Mouse (Mus musculus): ENCODE results near the gene Hddc3. TPM values are rescaled to one million over a fixed set of nuclear protein-coding genes. Genes with fewer than 3 reads are reported as not detected.
"Not testable (repeated sequence)": the region's sequence is repeated elsewhere in the genome, so short reads cannot be mapped to it uniquely, and the experiment has no call there.

The Hddc3 gene
- polyA plus RNA-seq, 1 experiment: 24.9 TPM

DNA sequence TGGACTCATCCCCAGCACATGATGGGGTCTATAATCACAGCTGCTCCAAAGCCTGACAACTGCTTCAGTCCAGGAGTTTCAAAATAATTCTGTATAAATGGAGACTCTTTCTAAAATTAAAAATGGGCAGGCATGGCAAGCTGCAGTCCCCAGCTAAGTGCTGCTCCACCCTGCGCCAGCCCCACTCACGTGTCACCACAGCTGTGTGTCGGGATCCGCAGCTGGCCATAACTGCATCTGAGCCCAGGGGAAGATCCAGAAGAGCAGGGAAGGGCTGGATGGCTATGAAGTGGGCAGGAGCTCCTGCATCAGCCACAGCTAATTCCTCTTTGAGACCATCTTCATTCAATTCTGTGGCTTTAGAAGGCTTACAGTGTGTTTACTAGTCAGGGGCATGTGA, 24.2 kb upstream of the Hddc3 start:
- 94% methylated on average over 4 of the region's 4 CpGs for WGBS
- Histone ChIP-seq H3K4me1 (replicated peaks; ENCODE audit: control insufficient read depth, insufficient read depth, low read length) (peaks cover 3% of the 10 kb centered on the region), H3K27me3 (ENCODE audit: control insufficient read depth, insufficient read depth, low read length) (no peaks in the 10 kb centered on the region), H3K36me3 (ENCODE audit: control insufficient read depth, insufficient read depth, low read length) (peaks cover 38% of the 10 kb centered on the region), H3K27ac (ENCODE audit: control insufficient read depth, insufficient read depth, low read length) (no peak overlapping the region), H3K4me3 (ENCODE audit: control insufficient read depth, insufficient read depth, low read length) (no peak overlapping the region)
- no peak for DNase-seq
- TF ChIP-seq POLR2A (IDR thresholded peaks at IDR 0.05; ENCODE audit: control insufficient read depth, extremely low read depth, insufficient read depth, low read length, poor library complexity): no peak
- TF ChIP-seq CTCF (IDR thresholded peaks at IDR 0.05; ENCODE audit: borderline replicate concordance, control insufficient read depth, extremely low read depth, insufficient read depth, low read length, poor library complexity): no peak

GRCm38 (mm10) chr7:80319846-80320496, 22.9 kb upstream of the Hddc3 start:
- Histone ChIP-seq H3K36me3 (ENCODE audit: control insufficient read depth, insufficient read depth, low read length) (peaks cover 25% of the 10 kb centered on the region), H3K27ac (ENCODE audit: control insufficient read depth, insufficient read depth, low read length) (no peak overlapping the region), H3K4me1 (replicated peaks; ENCODE audit: control insufficient read depth, insufficient read depth, low read length) (peaks cover 3% of the 10 kb centered on the region), H3K4me3 (ENCODE audit: control insufficient read depth, insufficient read depth, low read length) (no peak overlapping the region), H3K27me3 (ENCODE audit: control insufficient read depth, insufficient read depth, low read length) (no peaks in the 10 kb centered on the region)
- DNase-seq: no peak
- WGBS: 96% methylated on average over 19 of the region's 19 CpGs
- TF ChIP-seq POLR2A (IDR thresholded peaks at IDR 0.05; ENCODE audit: control insufficient read depth, extremely low read depth, insufficient read depth, low read length, poor library complexity): no peak
- TF ChIP-seq CTCF (IDR thresholded peaks at IDR 0.05; ENCODE audit: borderline replicate concordance, control insufficient read depth, extremely low read depth, insufficient read depth, low read length, poor library complexity): no peak

GRCm38 (mm10) chr7:80323336-80323735, 19.6 kb upstream of the Hddc3 start:
- Histone ChIP-seq H3K4me3 (ENCODE audit: control insufficient read depth, insufficient read depth, low read length) (no peak overlapping the region; the same call in 1 of the 2 replicates), H3K36me3 (ENCODE audit: control insufficient read depth, insufficient read depth, low read length) (peaks cover 25% of the 10 kb centered on the region), H3K27me3 (ENCODE audit: control insufficient read depth, insufficient read depth, low read length) (no peaks in the 10 kb centered on the region), H3K27ac (ENCODE audit: control insufficient read depth, insufficient read depth, low read length) (no peak overlapping the region), H3K4me1 (replicated peaks; ENCODE audit: control insufficient read depth, insufficient read depth, low read length) (peaks cover 3% of the 10 kb centered on the region)
- DNase-seq: no peak
- TF ChIP-seq CTCF (IDR thresholded peaks at IDR 0.05; ENCODE audit: borderline replicate concordance, control insufficient read depth, extremely low read depth, insufficient read depth, low read length, poor library complexity): no peak
- TF ChIP-seq POLR2A (IDR thresholded peaks at IDR 0.05; ENCODE audit: control insufficient read depth, extremely low read depth, insufficient read depth, low read length, poor library complexity): no peak
- 20% methylated on average over 8 of the region's 8 CpGs for WGBS

DNA sequence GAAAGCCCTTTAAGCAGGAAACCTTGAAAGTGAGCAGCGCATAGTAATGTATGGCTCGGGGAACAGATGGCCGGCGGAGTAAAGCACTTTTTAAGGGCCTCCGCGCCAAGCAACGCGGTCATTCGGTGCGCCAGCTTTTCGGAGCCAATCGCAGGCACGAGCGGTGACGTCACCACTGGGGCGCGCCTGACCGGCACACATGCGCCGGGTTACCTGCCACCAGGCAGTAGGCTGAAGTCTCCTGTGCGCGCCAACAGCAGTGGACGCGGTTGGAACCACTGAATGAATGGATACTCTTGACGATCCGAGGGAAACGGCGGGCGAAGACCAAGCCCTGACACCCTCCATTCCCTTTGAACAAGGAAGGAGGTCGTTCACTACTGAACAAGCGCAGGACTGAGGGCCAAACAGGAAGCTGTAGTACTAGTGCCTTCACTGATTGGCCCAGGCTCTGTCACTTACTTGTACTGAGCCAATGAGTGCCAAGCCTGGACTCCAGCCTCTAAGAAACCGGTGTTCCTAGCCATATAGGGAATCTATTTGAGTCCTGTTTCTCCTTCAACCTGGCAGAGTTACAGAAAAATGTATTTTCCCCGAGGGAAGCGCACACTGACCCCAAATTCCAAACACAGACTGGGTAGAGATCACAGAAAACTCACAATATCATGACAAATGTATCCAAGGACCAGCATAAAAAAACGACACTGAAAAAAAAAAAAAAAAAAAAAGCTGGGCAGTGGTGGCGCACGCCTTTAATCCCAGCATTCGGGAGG, 18.7 kb upstream of the Hddc3 start, which contains the start of gene Rccd1:
Rccd1 (minus strand) TSS at position 412 of the 773 bp plus-strand sequence.
- 2% methylated on average over 38 of the region's 38 CpGs for WGBS
- Histone ChIP-seq H3K4me1 (replicated peaks; ENCODE audit: control insufficient read depth, insufficient read depth, low read length) (peaks cover 3% of the 10 kb centered on the region), H3K27ac (ENCODE audit: control insufficient read depth, insufficient read depth, low read length) (peak within 1 kb of the TSS; percentile 10; the same call in 1 of the 2 replicates), H3K36me3 (ENCODE audit: control insufficient read depth, insufficient read depth, low read length) (peaks cover 34% of the 10 kb centered on the region), H3K4me3 (ENCODE audit: control insufficient read depth, insufficient read depth, low read length) (peak within 1 kb of the TSS; percentile 69), H3K27me3 (ENCODE audit: control insufficient read depth, insufficient read depth, low read length) (no peaks in the 10 kb centered on the region)
- peak; percentile 90 for DNase-seq
- TF ChIP-seq POLR2A (IDR thresholded peaks at IDR 0.05; ENCODE audit: control insufficient read depth, extremely low read depth, insufficient read depth, low read length, poor library complexity) (peak; percentile 54; the same call in 1 of the 2 replicates), CTCF (IDR thresholded peaks at IDR 0.05; ENCODE audit: borderline replicate concordance, control insufficient read depth, extremely low read depth, insufficient read depth, low read length, poor library complexity) (no peak; the same call in 1 of the 2 replicates)

- WGBS: 49% methylated on average over 5 of the region's 5 CpGs
Measured at GRCm38 (mm10) chr7:80324816-80325119, 18.1 kb upstream of the Hddc3 start.

DNA sequence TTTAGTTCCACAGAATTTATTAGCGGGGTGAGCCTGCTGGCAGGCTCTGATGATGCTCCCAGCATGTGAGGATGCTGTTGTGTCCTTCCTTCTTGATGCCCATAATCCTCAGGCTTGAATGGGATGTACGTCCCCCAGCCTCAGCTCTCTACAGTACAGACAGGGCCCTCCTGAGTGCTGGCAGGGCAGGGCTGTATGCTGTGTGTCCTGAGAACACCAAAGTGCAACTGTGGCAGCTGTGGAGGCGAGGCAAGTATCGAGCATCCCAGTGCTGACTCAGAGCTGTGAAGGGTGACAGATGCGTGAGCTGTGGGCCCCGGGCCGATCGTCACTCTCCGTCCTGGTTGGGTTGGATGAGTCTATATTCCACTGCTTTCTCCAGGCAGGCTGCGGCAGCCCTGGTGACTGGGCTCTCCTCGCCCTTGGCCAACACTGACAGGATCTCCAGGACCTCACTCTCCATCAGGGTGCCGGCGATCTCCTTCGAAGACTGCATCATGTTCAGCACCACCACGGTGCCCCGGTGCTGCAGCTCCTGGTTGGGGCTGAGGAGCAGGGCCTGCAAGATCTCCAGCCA, 17.5 kb upstream of the Hddc3 start:
- Histone ChIP-seq H3K36me3 (ENCODE audit: control insufficient read depth, insufficient read depth, low read length) (peaks cover 45% of the 10 kb centered on the region), H3K4me3 (ENCODE audit: control insufficient read depth, insufficient read depth, low read length) (no peak overlapping the region), H3K4me1 (replicated peaks; ENCODE audit: control insufficient read depth, insufficient read depth, low read length) (peaks cover 3% of the 10 kb centered on the region), H3K27me3 (ENCODE audit: control insufficient read depth, insufficient read depth, low read length) (no peaks in the 10 kb centered on the region), H3K27ac (ENCODE audit: control insufficient read depth, insufficient read depth, low read length) (no peak overlapping the region)
- WGBS: 97% methylated on average over 16 of the region's 16 CpGs
- no peak for TF ChIP-seq POLR2A (IDR thresholded peaks at IDR 0.05; ENCODE audit: control insufficient read depth, extremely low read depth, insufficient read depth, low read length, poor library complexity)
- TF ChIP-seq CTCF (IDR thresholded peaks at IDR 0.05; ENCODE audit: borderline replicate concordance, control insufficient read depth, extremely low read depth, insufficient read depth, low read length, poor library complexity): no peak
- no peak for DNase-seq

More at GRCm38 (mm10) chr7:80324816-80325119, 18.1 kb upstream of the Hddc3 start:
- peaks cover 39% of the 10 kb centered on the region for H3K36me3 ChIP-seq (ENCODE audit: control insufficient read depth, insufficient read depth, low read length)
- not testable (repeated sequence) for DNase-seq; H3K4me3 ChIP-seq (ENCODE audit: control insufficient read depth, insufficient read depth, low read length); H3K27ac ChIP-seq (ENCODE audit: control insufficient read depth, insufficient read depth, low read length); H3K4me1 ChIP-seq (replicated peaks; ENCODE audit: control insufficient read depth, insufficient read depth, low read length); H3K27me3 ChIP-seq (ENCODE audit: control insufficient read depth, insufficient read depth, low read length)

All from thymus, adult 2 months (tissue).